Mouse (Mus musculus): ENCODE results near the gene Panx2. TPM values are rescaled to one million over a fixed set of nuclear protein-coding genes. Genes with fewer than 3 reads are reported as not detected.

Panx2 gene
- 0.38 and 0.68 TPM in 2 replicates for polyA plus RNA-seq (2015; fragmentation: Nextera tagmentation; extraction: Ambion mirVana)

DNA sequence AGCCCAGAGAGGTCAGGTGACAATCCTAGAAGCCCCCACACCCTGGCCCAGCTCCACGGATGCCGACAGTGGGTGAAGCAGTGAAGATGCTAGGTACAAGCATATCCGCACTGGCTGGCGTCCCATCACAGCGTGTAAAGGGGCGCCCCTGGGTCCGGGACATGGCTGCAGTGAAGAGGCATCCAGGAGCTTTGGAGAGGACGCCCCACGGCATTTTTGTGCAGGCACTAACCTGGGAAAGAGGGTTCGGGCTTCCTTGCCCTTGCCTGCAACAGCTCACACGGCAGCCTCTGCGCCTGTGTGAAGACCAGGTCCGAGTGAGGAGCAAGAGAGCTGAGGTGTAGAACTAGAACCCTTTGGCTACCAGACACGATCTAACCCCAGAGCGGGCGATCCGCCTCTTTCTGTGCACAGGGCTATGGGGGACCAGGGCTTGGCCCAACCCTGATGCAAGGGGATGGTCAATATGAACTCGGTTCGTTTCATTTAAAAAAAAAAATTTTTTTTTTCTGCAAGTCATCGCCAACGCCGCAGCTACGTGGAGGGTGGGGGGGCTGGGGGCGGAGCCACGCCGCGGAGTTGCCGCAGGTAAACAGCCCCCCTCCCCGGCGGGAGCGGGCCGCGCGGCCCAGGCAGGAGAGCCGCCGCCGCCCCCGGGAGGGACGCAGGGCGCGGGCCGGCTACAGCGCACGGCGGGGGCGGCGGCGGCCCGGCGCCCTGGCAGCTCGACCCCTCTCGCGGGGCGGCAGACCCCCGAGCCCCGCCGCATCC, at the start of gene Panx2:
Panx2 (plus strand) TSS at position 574 of the 771 bp plus-strand sequence.
- Histone ChIP-seq H3K9ac (ENCODE audit: low read depth, low read length) (peak within 1 kb of the TSS; percentile 62), H3K4me3 (ENCODE audit: low read length) (peak within 1 kb of the TSS; percentile 60), H3K4me1 (ENCODE audit: control insufficient read depth, insufficient read depth, low read length) (peaks cover 4% of the 10 kb centered on the region; the same call in 1 of the 2 replicates), H3K4me2 (ENCODE audit: low read depth, low read length) (peak within 1 kb of the TSS; percentile 99), H3K36me3 (ENCODE audit: control insufficient read depth, insufficient read depth, low read length) (no peaks in the 10 kb centered on the region), H3K27me3 (replicated peaks; ENCODE audit: control insufficient read depth, insufficient read depth, low read length) (peaks cover 38% of the 10 kb centered on the region), H3K9me3 (ENCODE audit: control insufficient read depth, low read length) (no peaks in the 10 kb centered on the region), H3K27ac (ENCODE audit: low read length) (no peak within 1 kb of the TSS)
- no peak for ATAC-seq
- 2% methylated on average over 29 of the region's 57 CpGs for WGBS

DNA sequence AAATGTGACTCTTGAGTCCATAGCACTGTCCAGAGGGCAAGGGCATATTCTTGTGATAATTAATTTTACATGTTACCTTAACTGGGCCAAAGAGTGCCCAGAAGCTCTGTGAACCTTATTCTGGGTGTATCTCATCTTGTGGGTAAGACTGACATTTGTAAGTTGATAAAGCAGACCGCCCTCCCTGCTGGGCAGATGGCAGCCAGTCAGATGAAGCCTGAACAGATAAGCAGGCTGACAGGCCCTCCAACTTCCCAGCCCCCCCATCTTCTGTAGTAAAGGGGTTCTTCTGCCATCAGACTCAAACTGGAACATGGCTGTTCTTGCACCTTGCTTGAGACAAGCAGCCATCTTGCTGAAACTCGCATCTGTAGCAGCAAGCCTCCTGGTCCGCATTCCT, 42.8 kb upstream of the Panx2 start:
- no peak overlapping the region for H3K9ac ChIP-seq (ENCODE audit: low read depth, low read length)
- H3K9me3 ChIP-seq (ENCODE audit: control insufficient read depth, low read length): no peaks in the 10 kb centered on the region
- H3K27me3 ChIP-seq (replicated peaks; ENCODE audit: control insufficient read depth, insufficient read depth, low read length): no peaks in the 10 kb centered on the region
- no peak overlapping the region for H3K27ac ChIP-seq (ENCODE audit: low read length)
- H3K36me3 ChIP-seq (ENCODE audit: control insufficient read depth, insufficient read depth, low read length): no peaks in the 10 kb centered on the region
- H3K4me3 ChIP-seq (ENCODE audit: low read length): no peak overlapping the region
- H3K4me2 ChIP-seq (ENCODE audit: low read depth, low read length): no peak overlapping the region
- H3K4me1 ChIP-seq (ENCODE audit: control insufficient read depth, insufficient read depth, low read length): no peaks in the 10 kb centered on the region
- no peak for ATAC-seq
- WGBS: 86% methylated on average over 3 of the region's 3 CpGs

DNA sequence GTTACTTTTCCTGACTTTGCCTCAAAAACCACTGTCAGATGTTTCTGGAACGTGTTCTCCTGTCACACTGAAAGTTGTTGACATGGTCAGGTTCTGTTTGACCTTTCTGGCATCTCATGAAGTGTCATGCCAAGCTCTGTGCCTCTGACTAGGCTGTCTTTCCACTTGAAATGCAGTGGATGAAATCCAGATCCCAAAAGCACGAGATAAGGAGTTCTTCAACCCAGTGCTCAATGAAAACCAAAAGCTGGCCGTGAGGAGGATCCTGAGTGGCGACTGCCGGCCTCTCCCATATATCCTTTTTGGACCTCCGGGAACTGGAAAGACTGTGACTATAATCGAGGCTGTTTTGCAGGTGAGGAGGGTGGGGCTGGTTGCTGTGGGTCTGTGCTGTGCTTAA, 39.4 kb upstream of the Panx2 start:
- WGBS: 51% methylated on average over 7 of the region's 7 CpGs
- H3K9me3 ChIP-seq (ENCODE audit: control insufficient read depth, low read length): no peaks in the 10 kb centered on the region
- ATAC-seq: no peak

DNA sequence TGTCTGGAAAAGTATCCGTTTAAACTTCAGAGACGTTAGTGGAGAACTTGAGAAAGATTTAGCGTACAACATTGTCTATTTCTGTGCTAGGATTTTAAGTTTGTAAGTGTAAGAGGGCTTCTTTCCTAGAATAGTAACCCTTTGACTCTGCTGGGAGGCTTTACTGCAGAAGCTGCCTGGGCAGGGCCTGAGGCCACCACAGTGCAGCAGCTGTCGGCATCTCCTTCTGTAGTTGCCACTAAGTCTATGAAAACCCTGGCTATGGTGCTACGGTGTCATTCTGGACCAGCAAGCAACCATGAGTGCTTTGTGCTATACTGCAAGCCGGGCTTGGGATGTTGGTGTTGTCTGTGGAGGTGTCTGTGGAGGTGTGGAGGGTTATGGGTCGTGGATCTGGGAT, 39.0 kb upstream of the Panx2 start:
- H3K27me3 ChIP-seq (replicated peaks; ENCODE audit: control insufficient read depth, insufficient read depth, low read length): no peaks in the 10 kb centered on the region
- 69% methylated on average over 7 of the region's 7 CpGs for WGBS

More for the DNA sequence above, 39.4 kb upstream of the Panx2 start:
- Histone ChIP-seq H3K27me3 (replicated peaks; ENCODE audit: control insufficient read depth, insufficient read depth, low read length) (no peaks in the 10 kb centered on the region), H3K4me3 (ENCODE audit: low read length) (no peak overlapping the region), H3K36me3 (ENCODE audit: control insufficient read depth, insufficient read depth, low read length) (no peaks in the 10 kb centered on the region), H3K4me2 (ENCODE audit: low read depth, low read length) (no peak overlapping the region), H3K27ac (ENCODE audit: low read length) (no peak overlapping the region), H3K4me1 (ENCODE audit: control insufficient read depth, insufficient read depth, low read length) (no peaks in the 10 kb centered on the region), H3K9ac (ENCODE audit: low read depth, low read length) (no peak overlapping the region)

DNA sequence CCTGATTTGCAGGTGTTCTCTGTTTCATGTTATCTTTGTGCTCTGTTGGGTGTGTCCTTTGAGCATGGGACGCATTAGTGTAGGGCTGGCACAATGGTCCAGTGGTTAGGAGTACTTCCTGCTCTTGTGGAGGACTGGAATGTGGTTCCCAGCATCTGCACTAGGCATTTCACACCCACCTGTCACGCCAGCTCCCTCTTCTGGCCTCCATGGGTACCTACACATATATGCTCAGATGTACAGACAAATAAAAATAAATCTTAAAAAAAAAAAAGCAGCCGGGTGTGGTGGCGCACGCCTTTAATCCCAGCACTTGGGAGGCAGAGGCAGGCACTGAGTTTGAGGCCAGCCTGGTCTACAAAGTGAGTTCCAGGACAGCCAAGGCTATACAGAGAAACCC, 15.2 kb upstream of the Panx2 start:
- Histone ChIP-seq H3K4me1 (ENCODE audit: control insufficient read depth, insufficient read depth, low read length) (no peaks in the 10 kb centered on the region), H3K4me2 (ENCODE audit: low read depth, low read length) (no peak overlapping the region), H3K9me3 (ENCODE audit: control insufficient read depth, low read length) (no peaks in the 10 kb centered on the region), H3K4me3 (ENCODE audit: low read length) (no peak overlapping the region), H3K27me3 (replicated peaks; ENCODE audit: control insufficient read depth, insufficient read depth, low read length) (no peaks in the 10 kb centered on the region), H3K36me3 (ENCODE audit: control insufficient read depth, insufficient read depth, low read length) (no peaks in the 10 kb centered on the region), H3K9ac (ENCODE audit: low read depth, low read length) (no peak overlapping the region), H3K27ac (ENCODE audit: low read length) (no peak overlapping the region)
- ATAC-seq: no peak
- WGBS: 76% methylated on average over 5 of the region's 5 CpGs

More for the DNA sequence above, 39.0 kb upstream of the Panx2 start:
- H3K9ac ChIP-seq (ENCODE audit: low read depth, low read length): no peak overlapping the region
- ATAC-seq: no peak
- H3K27ac ChIP-seq (ENCODE audit: low read length): no peak overlapping the region
- no peak overlapping the region for H3K4me3 ChIP-seq (ENCODE audit: low read length)
- no peaks in the 10 kb centered on the region for H3K36me3 ChIP-seq (ENCODE audit: control insufficient read depth, insufficient read depth, low read length)
- H3K4me1 ChIP-seq (ENCODE audit: control insufficient read depth, insufficient read depth, low read length): no peaks in the 10 kb centered on the region
- H3K9me3 ChIP-seq (ENCODE audit: control insufficient read depth, low read length): no peaks in the 10 kb centered on the region
- no peak overlapping the region for H3K4me2 ChIP-seq (ENCODE audit: low read depth, low read length)

DNA sequence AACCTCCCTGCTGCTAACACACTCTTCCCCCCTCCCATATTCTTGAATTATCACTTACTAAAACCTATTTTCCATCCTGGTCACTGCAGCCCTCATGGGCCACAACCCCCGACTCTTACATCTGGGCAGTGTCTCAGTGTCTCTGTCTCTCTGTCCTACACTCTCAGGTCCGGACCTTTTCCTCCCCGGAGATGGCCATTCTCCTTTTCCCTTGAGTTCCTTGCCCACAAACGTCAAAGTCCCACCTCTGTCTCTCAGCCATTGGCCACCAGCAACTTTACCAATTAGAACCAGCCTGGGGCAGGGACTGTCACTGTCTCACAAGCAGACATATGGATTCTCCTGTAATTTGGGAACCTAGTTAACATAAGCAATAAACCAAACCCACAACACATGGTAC, 13.2 kb upstream of the Panx2 start:
- no peak for ATAC-seq

DNA sequence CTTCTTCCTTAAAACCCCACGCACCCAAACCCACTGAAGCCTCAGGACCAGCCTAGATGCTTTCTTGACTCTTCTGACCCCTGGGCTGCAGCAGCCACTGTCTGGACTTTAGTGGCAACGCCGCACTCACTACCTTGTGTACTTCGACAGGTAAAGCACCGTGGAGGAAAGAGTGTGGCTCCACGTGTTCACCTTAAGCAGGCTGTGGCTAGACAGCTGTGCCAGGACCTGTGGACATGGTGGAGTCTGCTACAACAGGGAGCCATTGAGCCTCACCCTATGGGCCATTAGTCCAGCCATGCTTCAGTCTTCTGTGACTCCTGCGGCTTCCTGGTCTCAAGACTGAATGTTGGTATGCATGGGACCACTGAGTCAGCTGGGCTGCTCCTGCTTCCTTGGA, 4.9 kb upstream of the Panx2 start:
- no peaks in the 10 kb centered on the region for H3K36me3 ChIP-seq (ENCODE audit: control insufficient read depth, insufficient read depth, low read length)
- ATAC-seq: no peak
- peaks cover 25% of the 10 kb centered on the region for H3K27me3 ChIP-seq (replicated peaks; ENCODE audit: control insufficient read depth, insufficient read depth, low read length)
- no peaks in the 10 kb centered on the region for H3K4me1 ChIP-seq (ENCODE audit: control insufficient read depth, insufficient read depth, low read length)
- H3K9me3 ChIP-seq (ENCODE audit: control insufficient read depth, low read length): no peaks in the 10 kb centered on the region
- no peak overlapping the region for H3K27ac ChIP-seq (ENCODE audit: low read length)
- no peak overlapping the region for H3K9ac ChIP-seq (ENCODE audit: low read depth, low read length)
- no peak overlapping the region for H3K4me3 ChIP-seq (ENCODE audit: low read length)
- 82% methylated on average over 7 of the region's 7 CpGs for WGBS
- H3K4me2 ChIP-seq (ENCODE audit: low read depth, low read length): no peak overlapping the region

More for the DNA sequence above, 13.2 kb upstream of the Panx2 start:
- Histone ChIP-seq H3K9me3 (ENCODE audit: control insufficient read depth, low read length) (no peaks in the 10 kb centered on the region), H3K4me2 (ENCODE audit: low read depth, low read length) (no peak overlapping the region), H3K27ac (ENCODE audit: low read length) (no peak overlapping the region), H3K4me1 (ENCODE audit: control insufficient read depth, insufficient read depth, low read length) (no peaks in the 10 kb centered on the region), H3K9ac (ENCODE audit: low read depth, low read length) (no peak overlapping the region), H3K4me3 (ENCODE audit: low read length) (no peak overlapping the region), H3K36me3 (ENCODE audit: control insufficient read depth, insufficient read depth, low read length) (no peaks in the 10 kb centered on the region), H3K27me3 (replicated peaks; ENCODE audit: control insufficient read depth, insufficient read depth, low read length) (no peaks in the 10 kb centered on the region)
- WGBS: 75% methylated on average over 4 of the region's 4 CpGs

DNA sequence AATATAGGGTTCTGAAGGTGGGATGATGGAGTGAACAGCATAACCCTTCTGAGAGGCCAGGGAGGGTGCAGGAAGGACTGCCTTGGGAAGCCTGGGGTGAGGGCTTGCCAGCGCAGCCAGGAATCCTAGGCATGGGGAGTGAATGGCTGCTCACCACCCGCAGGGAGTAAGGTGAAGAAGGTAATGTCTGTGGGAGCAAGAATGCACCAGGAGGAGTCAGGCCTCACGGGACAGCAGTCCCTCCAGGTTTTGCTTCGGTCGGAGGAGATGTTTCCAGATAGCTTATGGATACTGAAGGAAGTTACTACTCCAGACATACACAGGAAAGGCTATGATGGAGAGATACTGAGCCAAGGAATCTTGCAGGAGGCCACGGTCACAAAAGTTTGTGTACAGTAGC, 798 bp upstream of the Panx2 start:
- H3K27ac ChIP-seq (ENCODE audit: low read length): no peak overlapping the region
- peaks cover 4% of the 10 kb centered on the region; the same call in 1 of the 2 replicates for H3K4me1 ChIP-seq (ENCODE audit: control insufficient read depth, insufficient read depth, low read length)
- no peak overlapping the region for H3K9ac ChIP-seq (ENCODE audit: low read depth, low read length)
- no peak for ATAC-seq
- H3K36me3 ChIP-seq (ENCODE audit: control insufficient read depth, insufficient read depth, low read length): no peaks in the 10 kb centered on the region
- no peak overlapping the region for H3K4me2 ChIP-seq (ENCODE audit: low read depth, low read length)
- peaks cover 38% of the 10 kb centered on the region for H3K27me3 ChIP-seq (replicated peaks; ENCODE audit: control insufficient read depth, insufficient read depth, low read length)
- no peak overlapping the region for H3K4me3 ChIP-seq (ENCODE audit: low read length)
- WGBS: 24% methylated on average over 6 of the region's 6 CpGs
- no peaks in the 10 kb centered on the region for H3K9me3 ChIP-seq (ENCODE audit: control insufficient read depth, low read length)

DNA sequence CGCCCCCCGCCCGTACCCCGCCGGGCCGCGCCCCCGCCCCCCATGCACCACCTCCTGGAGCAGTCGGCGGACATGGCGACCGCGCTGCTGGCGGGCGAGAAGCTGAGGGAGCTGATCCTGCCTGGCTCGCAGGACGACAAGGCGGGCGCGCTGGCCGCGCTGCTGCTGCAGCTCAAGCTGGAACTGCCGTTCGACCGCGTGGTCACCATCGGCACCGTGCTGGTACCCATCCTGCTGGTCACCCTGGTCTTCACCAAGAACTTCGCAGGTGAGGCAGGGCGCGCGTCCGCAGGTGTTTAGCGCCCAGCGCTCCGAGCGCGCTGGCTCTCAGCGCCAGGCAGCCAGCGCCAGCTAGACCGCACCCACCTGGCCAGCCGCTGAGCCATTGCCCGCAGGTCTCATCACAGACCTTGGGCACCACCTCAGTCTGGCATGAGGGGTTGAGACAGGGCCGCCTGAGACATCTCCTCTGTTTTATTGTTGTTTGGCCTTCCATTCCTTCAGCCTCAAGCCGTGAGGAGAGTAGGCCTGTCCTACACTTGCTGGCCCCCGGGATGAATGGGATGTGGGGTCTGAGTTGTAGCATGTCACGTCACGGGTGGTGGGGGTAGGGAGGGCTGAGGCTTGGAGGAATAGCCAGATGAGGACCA, 623 bp downstream of the Panx2 start:
- Histone ChIP-seq H3K4me2 (ENCODE audit: low read depth, low read length) (peak overlapping the region; percentile 99), H3K36me3 (ENCODE audit: control insufficient read depth, insufficient read depth, low read length) (no peaks in the 10 kb centered on the region), H3K27me3 (replicated peaks; ENCODE audit: control insufficient read depth, insufficient read depth, low read length) (peaks cover 38% of the 10 kb centered on the region), H3K9ac (ENCODE audit: low read depth, low read length) (peak overlapping the region; percentile 62), H3K4me1 (ENCODE audit: control insufficient read depth, insufficient read depth, low read length) (peaks cover 4% of the 10 kb centered on the region; the same call in 1 of the 2 replicates), H3K4me3 (ENCODE audit: low read length) (peak overlapping the region; percentile 60), H3K27ac (ENCODE audit: low read length) (no peak overlapping the region), H3K9me3 (ENCODE audit: control insufficient read depth, low read length) (no peaks in the 10 kb centered on the region)
- WGBS: 2% methylated on average over 47 of the region's 48 CpGs
- peak; percentile 50; the same call in 1 of the 2 replicates for ATAC-seq
